Comparison of ENCODE assay signal across 8 mouse cellular contexts in the genomic region with DNA sequence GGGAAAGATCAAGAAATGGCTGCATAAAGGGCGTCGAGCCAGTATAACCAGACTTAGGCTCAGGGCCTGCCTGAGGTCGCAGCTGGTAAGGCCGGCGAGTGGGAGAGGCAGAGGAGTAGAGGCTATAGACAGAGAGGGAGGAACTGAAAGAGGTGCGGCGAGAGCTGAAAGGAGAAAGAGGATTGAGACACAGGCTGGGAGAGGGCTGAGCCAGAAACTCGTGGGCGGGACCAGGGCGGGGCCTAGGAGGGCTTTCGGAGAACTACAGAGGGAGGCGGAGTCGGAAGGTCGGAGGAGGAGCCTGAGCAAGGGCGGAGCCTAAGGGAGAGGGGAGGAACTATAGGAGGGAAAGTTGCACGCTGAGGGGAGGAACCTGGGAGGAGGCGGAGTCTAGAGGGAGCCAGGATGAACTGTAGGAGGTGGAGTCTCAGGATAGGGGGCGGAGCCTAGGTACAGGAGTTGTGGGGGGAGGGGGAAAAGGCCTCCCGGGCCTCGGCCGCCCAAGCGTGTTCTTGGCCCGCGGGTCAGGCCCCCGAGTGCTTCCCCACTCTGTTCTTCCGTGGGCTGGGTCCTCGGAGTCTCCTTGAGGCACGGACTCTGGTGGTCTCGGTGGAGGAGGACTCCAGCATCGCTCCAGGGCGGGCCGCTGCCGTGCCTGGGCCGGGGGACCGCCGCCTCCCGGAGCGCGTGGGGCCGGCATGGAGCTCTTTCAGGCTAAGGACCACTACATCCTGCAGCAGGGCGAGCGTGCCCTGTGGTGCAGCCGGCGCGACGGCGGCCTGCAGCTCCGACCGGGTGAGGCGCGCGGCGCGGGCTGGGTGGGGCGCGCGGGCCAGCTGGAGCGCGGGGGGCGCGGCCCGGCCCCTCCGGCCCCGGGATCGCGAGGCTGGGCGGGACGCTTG. TPM values are rescaled to one million over a fixed set of nuclear protein-coding genes. Genes with fewer than 3 reads are reported as not detected.
DNase-seq lines count a peak whose midpoint lies in the region; ATAC-seq lines count a peak whose summit lies in the region.

A gene (plus strand): TSS at position 432 of the 902 bp plus-strand sequence.

- ATAC-seq in inflammation-experienced regulatory T-cells, adult 6 months: peak; percentile 100
- ATAC-seq in megakaryocyte-erythroid progenitor cell, adult 5-6 weeks (replicated peaks; ENCODE audit: low FRiP score, low TSS enrichment, poor library complexity, severe bottlenecking): peak; percentile 100

- intact Hi-C loops in gastrocnemius, postnatal 14 days (cut with DNase I; ENCODE audit: low total_unique reads): no loop called here
- intact Hi-C loops in left cerebral cortex, postnatal 10 days (cut with DNase I): no loop called here

- DNase-seq in adrenal gland, adult (ENCODE audit: inconsistent age in 2 of 2, low spot score in 1 of 2): peak; percentile 99 to 100
- peak; percentile 99 for DNase-seq in embryo, embryonic 10.5 days (ENCODE audit: low spot score)
- DNase-seq in gastrocnemius, postnatal 14 days: peak; percentile 99
- DNase-seq in left cerebral cortex, postnatal 10 days (ENCODE audit: extremely low spot score in 1 of 2, low spot score in 2 of 2): peak; percentile 95 to 98
- peak; percentile 94 for DNase-seq in right cerebral cortex, postnatal 25 days
- DNase-seq in urinary bladder, postnatal 4 days (ENCODE audit: low spot score in 2 of 2): peak; percentile 99 to 100

RNA-seq across cellular contexts. Expression of the gene that starts here (rescaled TPM):
- total RNA-seq in gastrocnemius, postnatal 14 days (2021): 1 to 10 TPM; 4.4 to 4.8 TPM
- polyA plus RNA-seq in inflammation-experienced regulatory T-cells, adult 6 months (2017; shearing (Covaris generic)): 10 to 100 TPM; 25.9 to 56.5 (median 44.2) TPM
- 100 to 1,000 TPM; 267 to 278 TPM for total RNA-seq in left cerebral cortex, postnatal 10 days (2021)
- total RNA-seq in megakaryocyte-erythroid progenitor cell, adult 5-6 weeks (2014; fragmentation: Nextera tagmentation): 8.8 and 11.5 TPM in 2 replicates
- 4.6 and 9.4 TPM in 2 replicates for total RNA-seq in megakaryocyte-erythroid progenitor cell, adult 5-6 weeks (2017)

Comparison
In these comparisons a context has a peak if more than half of its experiments do, and no peak if none do; other contexts are left out.
1. Peak in every context shown above with its lines: DNase-seq and ATAC-seq.
2. RNA of the gene that starts here (total RNA-seq): 267 to 278 TPM in left cerebral cortex, postnatal 10 days; 4.6 to 11.5 TPM in megakaryocyte-erythroid progenitor cell, adult 5-6 weeks and 4.4 to 4.8 TPM in gastrocnemius, postnatal 14 days; every median in the first group is over 10 times any median in the second.